In the genomic region with DNA sequence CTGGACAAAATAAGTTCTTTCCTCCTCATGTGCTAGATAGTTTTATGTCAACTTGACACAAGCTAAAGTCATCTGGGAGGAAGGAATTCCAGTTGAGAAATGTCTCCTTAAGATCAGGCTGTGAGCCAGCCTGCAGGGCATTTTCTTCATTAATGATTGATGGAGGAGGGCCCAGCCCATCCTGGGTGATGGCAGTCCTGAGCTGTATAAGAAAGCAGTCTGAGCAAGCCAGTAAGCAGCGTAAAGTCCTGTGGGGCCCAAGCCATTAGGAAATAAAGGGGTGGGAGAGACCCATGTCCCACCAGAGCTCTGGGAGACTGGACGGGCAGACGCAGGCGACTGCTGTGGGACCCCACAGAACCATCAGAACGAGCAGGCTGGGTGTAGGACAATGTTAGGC, we compare ENCODE assay signal across 19 mouse cellular contexts.
DNase-seq lines count a peak whose midpoint lies in the region; ATAC-seq lines count a peak whose summit lies in the region.
"Had no signal": no experiment of that assay in that cellular context is flagged by ENCODE, and none has a peak within 500 bp of the region (broad histone marks: within the 10 kb centered on the region; RNA-seq: fewer than 3 reads in every experiment).

No protein-coding gene starts in this region.

- H3K4me2 ChIP-seq in intestine, embryonic 15.5 days (replicated peaks): no peak overlapping the region
- H3K4me2 ChIP-seq: embryonic facial prominence, embryonic 12.5 days; liver, embryonic 11.5 days; midbrain, embryonic 11.5 days had no signal

- H3K27ac ChIP-seq in intestine, embryonic 15.5 days: no peak overlapping the region
- H3K27ac ChIP-seq: embryonic facial prominence, embryonic 12.5 days; heart, adult 2 months; limb, embryonic 10.5 days; stomach, postnatal 0 days had no signal

- no peaks in the 10 kb centered on the region for H3K4me1 ChIP-seq in intestine, embryonic 15.5 days (replicated peaks)
- H3K4me1 ChIP-seq: embryonic facial prominence, embryonic 12.5 days; limb, embryonic 10.5 days had no signal

- no peaks in the 10 kb centered on the region for H3K27me3 ChIP-seq in intestine, embryonic 15.5 days (replicated peaks)
- H3K27me3 ChIP-seq: embryonic facial prominence, embryonic 12.5 days had no signal

- peak; percentile 92 for ATAC-seq in intestine, embryonic 15.5 days
- ATAC-seq: forebrain, embryonic 14.5 days had no signal

- no peaks in the 10 kb centered on the region for H3K36me3 ChIP-seq in intestine, embryonic 15.5 days
- H3K36me3 ChIP-seq: embryonic facial prominence, embryonic 12.5 days; limb, embryonic 10.5 days had no signal

- H3K4me3 ChIP-seq in intestine, embryonic 15.5 days (replicated peaks): no peak overlapping the region
- H3K4me3 ChIP-seq: embryonic facial prominence, embryonic 12.5 days; heart, adult 2 months; limb, embryonic 10.5 days had no signal

- no peaks in the 10 kb centered on the region for H3K9me3 ChIP-seq in intestine, embryonic 15.5 days
- H3K9me3 ChIP-seq: embryonic facial prominence, embryonic 12.5 days; limb, embryonic 10.5 days had no signal

- WGBS in intestine, embryonic 15.5 days: 59% methylated on average over 5 of the region's 5 CpGs

- no peak overlapping the region for H3K9ac ChIP-seq in intestine, embryonic 15.5 days
- H3K9ac ChIP-seq: embryonic facial prominence, embryonic 12.5 days had no signal

- DNase-seq in lung, postnatal 10 days: peak; percentile 1
- no peak for DNase-seq in lung, postnatal 14 days
- DNase-seq in kidney, adult 9 months: peak; percentile 5
- DNase-seq in kidney, postnatal 36 days: peak; percentile 2 to 13
- DNase-seq in spleen, postnatal 10 days (ENCODE audit: low spot score in 2 of 2): no peak
- no peak for DNase-seq in urinary bladder, postnatal 25 days (ENCODE audit: low spot score)
- DNase-seq: adrenal gland, adult 2 months; cerebellum, adult 8-10 months; gastrocnemius, postnatal 25 days; heart, adult 2 months; heart, postnatal 4 days; lung, adult 18-20 months had no signal

Comparison
In these comparisons a context has a peak if more than half of its experiments do, and no peak if none do; other contexts are left out.
1. DNase-seq: peak in lung, postnatal 10 days (single experiment), kidney, adult 9 months (single experiment) and kidney, postnatal 36 days (2 of 2); none in lung, postnatal 14 days (single experiment), spleen, postnatal 10 days (0 of 2) and urinary bladder, postnatal 25 days (single experiment).